In the genomic region with DNA sequence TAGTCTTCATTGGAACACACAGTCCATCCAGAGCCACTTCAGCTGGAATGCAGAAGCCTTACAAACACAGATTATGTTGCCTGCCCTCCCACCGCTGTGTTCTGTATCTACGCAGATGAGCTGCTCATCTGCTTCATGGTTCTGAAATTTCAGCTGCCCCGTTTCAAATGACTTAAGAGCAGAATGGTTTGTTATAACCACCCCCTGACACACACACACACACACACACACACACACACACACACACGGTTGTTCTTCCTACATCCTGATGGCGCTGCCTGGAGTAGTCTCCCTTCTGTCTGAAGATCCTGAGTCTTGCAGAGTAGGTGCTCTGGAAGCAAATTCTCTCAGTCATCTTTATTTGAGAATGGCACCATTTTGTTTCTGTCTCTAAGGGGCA, we compare ENCODE assay signal across 17 mouse cellular contexts.
A peak's percentile ranks its signal among the peaks of the same experiment; 100 is the strongest.
DNase-seq lines count a peak whose midpoint lies in the region; ATAC-seq and TF ChIP-seq lines count a peak whose summit lies in the region.
"Had no signal": no experiment of that assay in that cellular context is flagged by ENCODE, and none has a peak within 500 bp of the region (broad histone marks: within the 10 kb centered on the region; RNA-seq: fewer than 3 reads in every experiment).

No protein-coding gene starts in this region.

- TF ChIP-seq CTCF in layer of hippocampus, adult 2 months (conservative IDR thresholded peaks at IDR 0.05): no peak

- ATAC-seq in frontal cortex, adult (ENCODE audit: low TSS enrichment): peak; percentile 10; the same call in 1 of the 2 replicates
- ATAC-seq: forebrain, embryonic 13.5 days; forebrain, embryonic 15.5 days; forebrain, postnatal 0 days had no signal

- H3K27ac ChIP-seq in layer of hippocampus, adult 2 months: peak overlapping the region; percentile 43
- H3K27ac ChIP-seq: embryonic facial prominence, embryonic 13.5 days; forebrain, embryonic 13.5 days; forebrain, embryonic 15.5 days had no signal

- no peak overlapping the region for H3K4me3 ChIP-seq in layer of hippocampus, adult 2 months
- H3K4me3 ChIP-seq: embryonic facial prominence, embryonic 13.5 days; forebrain, embryonic 13.5 days; forebrain, embryonic 15.5 days had no signal

- DNase-seq in frontal cortex, postnatal 10 days (ENCODE audit: low spot score in 2 of 2): no peak
- peak in 1 of 2 experiments; percentile 34 for DNase-seq in layer of hippocampus, adult 2 months (ENCODE audit: low spot score in 2 of 2)
- DNase-seq in layer of hippocampus, adult 9-11 months: no peak
- DNase-seq in heart, adult 11 months: no peak
- DNase-seq: adrenal gland, adult 2 months; adrenal gland, postnatal 10 days; adrenal gland, postnatal 25 days; cerebellum, adult 11-12 months; cerebellum, adult 2 months; cerebellum, adult 9-10 months; cerebellum, postnatal 10 days; cerebellum, postnatal 25 days; forebrain, postnatal 0 days had no signal
